Mouse (Mus musculus): ENCODE data around the gene Insc.
A peak's percentile ranks its signal among the peaks of the same experiment; 100 is the strongest.

Gene Insc

DNA sequence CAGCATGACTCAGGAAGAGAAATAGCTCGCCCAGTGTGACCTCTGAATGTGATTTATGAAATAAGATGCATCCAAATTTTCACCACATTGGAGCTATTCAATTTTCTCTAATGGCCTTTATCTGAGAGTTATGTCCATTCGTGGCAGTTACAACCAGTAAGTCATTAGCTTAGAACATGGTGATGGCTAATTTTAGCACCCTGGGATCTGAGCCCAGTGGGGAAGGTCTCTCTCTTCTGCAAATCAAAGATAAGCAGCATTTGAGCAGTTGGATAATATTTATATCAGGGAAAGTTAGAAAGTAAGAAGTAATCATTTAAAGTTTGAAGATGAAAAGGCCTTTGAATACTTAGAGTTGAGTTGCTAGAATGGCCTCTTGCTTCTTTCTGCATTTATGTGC, 19.2 kb downstream of the Insc start:
- DNase-seq (ENCODE audit: low spot score) = peak; percentile 15

DNA sequence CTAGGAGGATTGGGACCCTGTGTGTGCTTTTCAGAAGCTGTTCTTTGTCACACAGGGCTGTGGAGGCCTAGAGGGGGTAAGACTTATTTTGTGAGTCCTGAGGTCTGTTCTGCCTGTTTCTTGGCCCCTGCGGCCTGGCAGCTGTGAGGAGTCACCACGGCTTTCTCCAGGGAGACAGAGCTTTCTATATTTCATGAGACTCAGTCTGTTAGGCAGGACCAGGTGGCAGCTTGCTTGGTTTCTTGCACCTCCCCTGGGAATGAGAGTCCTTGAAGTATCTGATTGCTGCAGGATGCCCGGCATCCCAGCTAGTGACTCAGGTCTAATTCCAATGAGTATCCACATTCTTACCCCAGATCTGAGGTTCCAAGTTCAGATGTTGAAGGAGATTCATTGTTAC, 21.8 kb downstream of the Insc start:
- no peak for DNase-seq (ENCODE audit: low spot score)

DNA sequence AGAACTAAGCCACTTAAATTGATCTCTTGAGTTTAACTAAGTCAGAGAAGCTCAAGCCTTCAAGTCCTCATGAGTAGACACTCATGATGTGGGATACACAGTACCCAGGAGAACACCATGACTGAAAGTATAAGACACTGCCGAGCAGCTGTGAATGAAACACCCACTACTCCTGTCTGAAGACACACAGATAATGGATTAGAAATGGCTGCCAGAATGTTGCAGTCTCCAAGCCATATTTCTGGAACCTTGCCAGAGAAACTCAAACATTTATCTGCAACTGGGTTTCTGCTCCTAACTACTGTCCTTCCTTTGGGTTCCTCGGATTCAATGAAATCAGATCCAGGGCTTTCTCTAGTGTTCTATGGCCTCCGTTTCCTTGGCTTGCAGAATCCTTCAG, 23.0 kb downstream of the Insc start:
- DNase-seq (ENCODE audit: low spot score) = no peak

DNA sequence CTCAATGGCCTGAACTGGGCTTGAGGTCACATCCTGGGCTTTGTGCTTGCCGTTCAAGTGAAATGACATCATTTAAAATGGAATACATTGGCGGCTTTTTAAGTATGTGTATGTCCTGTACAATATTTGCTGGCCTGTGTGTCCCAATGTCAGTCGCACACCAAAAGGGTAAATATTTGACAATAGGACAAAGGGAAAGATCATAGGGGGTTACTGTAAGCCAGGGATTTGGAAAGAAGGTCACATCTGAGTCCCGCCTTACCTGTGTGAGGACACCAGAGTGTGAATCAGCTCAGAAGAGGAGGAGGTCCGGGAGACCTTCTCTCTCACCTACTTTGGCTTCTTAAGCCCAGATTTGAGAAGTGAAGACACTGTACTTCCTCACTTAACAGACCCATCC, 25.0 kb downstream of the Insc start:
- no peak for DNase-seq (ENCODE audit: low spot score)

DNA sequence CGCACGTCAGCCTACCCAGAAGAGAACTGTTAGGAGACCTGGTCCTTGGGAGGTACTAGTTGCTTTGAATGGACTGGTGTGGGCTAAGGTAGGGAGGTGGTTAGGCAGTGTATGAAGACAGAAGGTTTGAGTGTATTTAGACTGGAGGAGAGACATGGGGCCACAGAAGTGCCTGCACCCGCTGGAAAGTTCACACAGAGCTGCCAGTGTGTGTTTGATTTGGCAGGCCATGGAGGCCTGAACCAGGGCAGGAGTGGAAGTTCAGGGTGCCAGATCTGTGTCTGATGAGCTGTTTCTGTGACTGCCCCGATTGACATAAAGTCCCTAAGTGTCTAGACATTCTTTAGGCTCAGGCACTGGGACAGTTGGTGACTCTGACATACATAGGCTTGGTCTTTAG, 25.5 kb downstream of the Insc start:
- no peak for DNase-seq (ENCODE audit: low spot score)

DNA sequence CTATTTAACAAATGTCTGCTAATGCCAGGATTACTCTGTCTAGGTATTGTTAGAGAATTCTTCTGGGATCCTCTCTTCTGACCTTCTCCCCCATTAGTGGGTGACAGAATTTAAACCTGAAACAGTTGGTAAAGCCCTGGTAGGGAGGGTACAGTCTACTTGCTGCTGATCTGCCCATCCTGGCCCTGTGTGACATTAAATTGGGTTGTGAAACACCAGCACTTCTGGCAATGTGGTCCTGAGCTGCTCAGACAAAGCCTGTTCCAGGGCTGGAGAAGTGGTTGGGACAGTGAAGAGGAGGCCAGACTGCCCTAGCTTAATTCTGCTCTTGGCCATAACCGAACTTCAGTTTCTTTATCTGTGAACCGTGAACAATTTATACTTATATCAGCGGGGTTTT, 27.1 kb downstream of the Insc start:
- no peak for DNase-seq (ENCODE audit: low spot score)

DNA sequence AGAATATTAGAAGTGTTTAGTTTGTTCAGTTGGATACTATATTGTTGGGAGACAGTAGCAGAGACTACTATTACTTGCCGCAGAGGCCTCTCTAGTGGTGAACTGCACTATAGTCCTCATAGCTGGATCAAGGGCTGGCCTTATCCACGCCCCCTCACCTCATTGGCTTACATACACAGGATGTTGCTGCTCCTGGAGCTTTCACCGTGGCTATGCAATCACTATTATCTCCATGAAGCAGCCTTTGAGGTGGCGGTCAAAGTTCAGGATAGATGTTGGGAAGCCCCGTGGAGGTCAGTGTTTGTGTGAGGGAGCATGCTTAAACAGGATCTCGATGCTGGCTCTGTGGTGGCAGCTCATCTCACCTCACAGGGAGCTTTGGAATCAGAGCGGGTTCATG, 28.3 kb downstream of the Insc start:
- DNase-seq (ENCODE audit: low spot score) = no peak

DNA sequence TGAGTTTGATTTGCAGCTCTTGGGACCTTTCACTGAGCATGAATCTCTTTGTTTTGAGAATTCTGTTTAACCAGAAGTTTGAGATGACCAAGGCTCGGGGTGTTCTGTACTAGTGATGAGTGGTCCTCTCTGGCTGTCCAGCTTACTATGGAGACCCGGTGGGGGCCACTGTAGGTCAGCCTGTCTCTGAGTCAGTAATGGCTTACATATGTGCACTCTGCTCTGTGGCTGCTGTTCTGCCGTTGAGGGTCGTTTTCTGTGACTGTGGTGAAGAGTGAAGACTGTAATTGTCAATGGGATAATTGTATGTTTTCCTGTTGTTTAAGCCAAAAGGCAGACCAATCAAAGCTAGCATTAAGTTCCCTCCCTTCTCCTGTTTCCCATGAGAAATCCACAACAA, 30.3 kb downstream of the Insc start:
- no peak for DNase-seq (ENCODE audit: low spot score)

DNA sequence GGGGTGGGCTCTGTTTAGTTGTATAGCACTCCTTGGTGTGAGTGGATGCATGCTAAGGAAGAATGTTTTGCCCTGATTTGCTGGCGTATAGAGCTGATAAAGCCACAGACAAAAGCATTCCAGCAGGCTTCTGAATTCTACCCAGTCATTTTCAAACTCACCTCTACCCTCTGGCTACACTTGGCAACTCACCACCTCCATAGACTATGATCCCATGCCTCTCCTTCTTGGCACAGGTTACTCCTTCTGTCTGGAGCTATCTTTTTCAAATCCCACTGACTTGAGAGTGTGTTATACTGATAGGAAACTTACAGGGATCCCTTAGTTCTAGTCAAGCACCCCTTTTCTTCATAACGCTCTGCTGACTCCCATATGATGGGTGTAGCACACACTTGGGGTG, 32.4 kb downstream of the Insc start:
- no peak for DNase-seq (ENCODE audit: low spot score)

DNA sequence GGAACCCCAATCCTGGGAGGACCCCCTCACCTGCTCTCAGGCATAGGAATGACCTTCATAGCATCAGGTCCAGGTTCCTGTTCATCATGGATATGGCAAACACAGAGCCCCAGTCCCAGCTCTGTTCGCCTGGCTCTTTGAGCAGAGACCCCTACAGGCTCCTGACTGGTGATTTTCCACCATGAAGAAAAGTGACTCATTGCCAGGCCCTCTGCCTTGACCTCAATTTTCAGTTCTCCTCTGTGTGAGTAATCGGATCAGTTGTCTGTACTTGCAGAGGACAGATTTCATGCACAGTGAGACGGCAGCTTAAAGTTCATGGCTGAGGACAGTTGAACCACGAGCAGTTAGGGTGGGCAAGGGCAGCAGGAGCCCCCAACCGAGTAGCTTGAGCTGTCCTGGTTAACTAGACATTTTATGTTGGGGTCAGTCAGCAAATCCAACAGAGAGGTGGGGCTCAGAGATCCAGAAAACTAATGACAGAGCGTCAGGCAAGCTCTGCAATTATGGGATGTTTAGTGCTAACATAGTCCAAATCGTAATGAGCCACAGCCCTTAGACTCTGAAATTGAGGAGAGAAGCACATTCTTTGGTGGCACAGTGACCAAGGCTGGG, 34.8 kb downstream of the Insc start:
- DNase-seq (ENCODE audit: low spot score) = peak; percentile 24

DNA sequence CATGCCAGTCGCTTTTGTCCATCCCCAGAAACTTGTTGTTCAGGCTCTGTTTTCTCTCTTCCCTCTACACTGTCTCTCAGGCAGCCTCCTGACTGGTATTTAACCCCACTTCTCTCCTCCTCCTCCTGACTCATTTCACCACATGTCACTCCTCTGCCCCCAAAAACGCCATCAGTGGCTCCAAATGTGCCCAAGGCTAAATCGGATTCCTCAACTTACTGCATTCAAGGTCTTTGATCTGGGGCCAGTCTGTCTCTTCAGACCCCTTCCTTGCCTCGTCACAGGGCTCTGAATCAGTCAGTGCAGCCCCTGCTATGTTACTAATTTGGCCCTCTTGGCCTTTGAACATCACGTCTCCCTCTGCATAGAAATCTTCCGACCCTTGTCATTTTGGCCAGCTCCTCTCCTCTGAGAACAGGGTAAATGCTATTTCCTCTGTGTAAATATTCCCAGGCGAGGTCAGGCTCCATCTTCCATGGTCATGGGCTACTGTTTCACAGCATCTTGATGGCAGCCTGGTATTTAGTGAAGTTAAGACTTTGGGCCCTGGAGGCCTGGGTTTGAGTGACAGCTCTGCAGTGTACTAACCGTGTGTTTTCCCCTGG, 35.7 kb downstream of the Insc start:
- DNase-seq (ENCODE audit: low spot score) = no peak

DNA sequence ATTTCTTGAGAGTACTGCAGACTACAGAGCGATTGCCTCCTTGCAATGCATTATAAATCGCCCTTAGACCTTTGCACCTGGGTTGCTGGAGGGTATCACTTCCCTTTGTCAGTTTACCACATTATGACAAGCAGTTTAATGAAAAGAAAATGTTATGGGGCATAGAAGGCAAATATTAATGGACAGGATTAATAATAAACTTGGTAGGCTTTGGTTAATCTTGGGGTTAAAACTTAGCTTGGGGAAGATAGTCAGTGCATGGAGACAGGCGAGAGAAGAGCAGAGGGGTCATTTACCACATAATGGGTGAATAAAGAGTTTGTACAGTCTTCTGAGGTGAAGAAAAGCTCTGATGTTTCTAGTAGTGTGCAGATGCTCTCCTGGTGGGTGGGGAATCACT, 39.8 kb downstream of the Insc start:
- DNase-seq (ENCODE audit: low spot score) = no peak

DNA sequence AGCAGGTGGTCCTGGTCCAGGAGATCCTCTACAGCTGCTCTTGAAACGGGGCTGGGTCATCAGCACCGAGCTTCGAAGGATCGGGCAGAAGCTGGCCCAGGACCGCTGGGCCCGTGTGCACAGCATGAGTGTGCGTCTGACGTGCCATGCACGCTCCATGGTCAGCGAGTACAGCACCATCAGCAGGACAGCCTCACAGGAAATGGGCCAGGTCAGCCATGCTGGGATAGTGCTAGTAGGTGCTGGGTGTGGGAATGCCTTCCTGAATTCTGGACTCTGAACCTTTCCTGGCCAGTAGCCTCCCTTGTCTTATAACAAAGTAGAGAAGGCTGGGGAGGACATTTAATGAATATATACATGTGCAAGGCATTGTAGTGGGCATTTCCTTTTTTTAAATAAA, 47.6 kb downstream of the Insc start:
- no peak for DNase-seq (ENCODE audit: low spot score)

DNA sequence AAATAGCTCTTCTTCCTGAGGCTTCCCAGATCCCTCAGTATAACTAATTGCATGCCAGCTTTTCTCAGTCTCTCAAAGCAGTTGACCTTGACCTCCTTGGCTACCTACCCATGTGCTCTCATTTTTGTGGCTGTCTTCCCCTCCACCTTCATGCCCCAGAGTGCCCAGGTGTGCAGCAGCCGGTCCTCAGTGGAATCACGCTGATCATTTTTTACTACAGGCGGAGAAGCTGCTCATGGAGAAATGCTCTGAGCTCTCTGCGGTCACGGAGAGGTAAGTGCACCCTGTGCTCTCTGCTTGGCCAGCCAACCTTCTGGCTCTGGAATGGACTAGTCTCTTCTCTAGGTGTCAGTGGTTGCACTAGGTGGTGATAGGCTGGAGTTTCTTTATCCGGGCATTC, 48.5 kb downstream of the Insc start:
- DNase-seq (ENCODE audit: low spot score) = no peak

DNA sequence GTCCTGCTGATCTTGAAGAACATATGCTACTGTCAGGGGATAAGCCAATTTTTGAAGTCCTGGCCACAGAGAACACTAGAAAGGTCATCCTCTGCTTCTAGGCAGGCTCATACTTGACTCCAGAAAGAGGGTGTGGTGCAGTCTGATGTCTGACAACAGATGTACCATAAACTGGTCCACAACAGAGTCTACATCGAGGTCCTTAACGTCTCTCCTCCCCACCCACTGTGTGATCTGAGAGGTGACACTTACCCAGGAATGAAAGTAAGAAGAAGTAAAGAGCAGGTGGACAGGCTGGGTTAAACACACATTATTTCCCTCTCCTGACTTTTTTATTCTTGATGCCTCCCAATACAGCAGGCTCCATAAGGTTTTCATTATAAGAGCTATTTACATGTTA, 50.9 kb downstream of the Insc start:
- no peak for DNase-seq (ENCODE audit: low spot score)

DNA sequence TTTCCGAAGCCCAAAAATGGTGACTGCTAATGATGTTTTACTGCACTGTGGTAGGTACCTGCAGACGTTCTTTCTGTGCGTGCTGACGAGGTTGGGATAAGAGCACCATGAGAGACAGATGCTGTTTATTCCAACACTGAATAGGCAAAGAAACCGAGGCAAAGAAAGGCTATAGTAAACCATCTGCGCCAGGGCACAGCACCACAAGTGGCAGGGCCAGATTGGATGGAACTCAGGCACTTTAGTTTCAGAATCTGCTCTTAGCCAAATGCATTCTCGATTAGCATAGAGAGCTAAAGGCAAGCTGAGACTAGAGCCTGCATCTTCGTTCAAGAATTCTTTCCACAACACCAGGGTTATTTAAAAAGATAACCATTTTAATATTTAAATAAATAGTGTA, 59.1 kb downstream of the Insc start:
- DNase-seq (ENCODE audit: low spot score) = no peak

DNA sequence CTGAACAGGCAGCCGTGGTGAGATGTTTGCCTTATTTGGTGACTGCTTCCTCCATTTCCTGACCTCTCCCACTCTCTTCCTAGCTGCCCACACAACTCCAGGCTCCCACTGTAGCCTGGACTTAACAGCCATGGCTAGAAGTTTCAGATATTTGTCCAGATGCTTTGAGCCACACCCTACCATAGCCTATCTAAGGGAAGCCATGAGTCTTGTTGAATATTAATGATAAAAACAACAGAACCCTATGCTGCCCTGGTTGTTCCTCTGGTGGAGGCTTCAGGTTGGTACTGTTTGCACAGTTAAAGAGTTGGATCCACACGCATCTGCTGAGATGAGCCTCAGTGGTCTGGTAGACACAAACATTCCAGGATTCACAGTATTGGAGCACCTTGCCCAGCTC, 61.8 kb downstream of the Insc start:
- no peak for DNase-seq (ENCODE audit: low spot score)

DNA sequence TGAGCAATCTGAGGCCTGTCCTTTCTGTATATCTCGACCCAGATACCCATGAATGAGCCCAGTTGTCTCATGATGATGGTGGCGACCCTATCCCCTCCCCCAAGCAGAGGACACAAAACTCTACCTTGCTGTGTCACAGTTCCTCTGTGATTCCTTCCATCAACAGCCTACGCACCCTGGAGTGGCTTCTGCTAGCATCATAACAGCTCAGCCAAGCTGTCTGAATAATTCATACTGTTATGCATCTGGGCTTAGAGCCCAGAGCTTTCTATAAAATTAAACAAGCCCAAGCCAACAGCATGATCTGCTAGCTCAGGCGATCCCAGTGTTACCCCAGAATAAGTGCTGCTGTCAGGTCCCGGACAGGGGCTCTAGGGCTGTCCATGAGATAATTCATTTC, 63.8 kb downstream of the Insc start:
- DNase-seq (ENCODE audit: low spot score) = no peak

DNA sequence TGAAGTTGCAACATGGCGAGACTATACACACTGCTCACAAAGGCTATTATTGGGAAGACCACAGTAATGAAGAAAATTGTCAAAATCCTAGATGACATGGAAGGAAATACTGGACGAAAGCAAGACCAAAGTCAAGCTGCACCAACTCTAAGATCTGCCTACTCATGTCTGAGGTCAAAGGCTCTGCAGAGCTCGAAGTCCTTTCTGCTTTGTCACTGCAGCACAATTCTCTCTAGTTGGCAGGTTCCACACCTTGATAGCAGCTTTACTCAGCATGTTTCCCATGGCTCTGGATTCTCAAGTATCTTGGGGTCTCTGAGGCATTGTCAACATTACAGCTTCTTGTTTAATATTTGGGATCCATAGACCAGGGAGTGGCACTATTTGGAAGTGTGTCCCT, 64.8 kb downstream of the Insc start:
- DNase-seq (ENCODE audit: low spot score) = no peak

DNA sequence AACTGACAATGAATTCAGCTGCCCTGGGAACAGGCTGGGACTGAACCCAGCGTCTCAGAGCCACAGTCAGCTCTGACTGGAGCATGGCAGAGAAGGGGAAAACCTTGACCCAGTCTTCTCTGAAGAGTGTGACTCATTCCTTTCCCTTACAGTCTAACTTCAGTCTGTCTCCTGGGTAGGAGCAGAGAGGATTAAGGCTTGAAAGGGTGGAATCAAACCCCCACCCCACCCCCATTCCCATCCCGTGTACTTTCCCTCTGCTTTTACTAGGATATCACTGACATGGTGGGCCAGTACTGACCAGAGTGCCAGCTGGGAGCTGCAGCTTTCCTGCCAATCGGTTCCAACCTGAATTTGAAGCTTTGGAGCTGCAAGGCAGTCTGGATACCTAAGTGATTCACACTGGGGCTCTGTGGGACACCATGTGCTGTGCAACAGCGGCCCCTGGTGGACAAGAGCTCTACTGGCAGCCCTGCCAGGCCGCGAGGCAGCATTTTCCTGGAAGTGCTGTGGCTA, 73.9 kb downstream of the Insc start:
- peak; percentile 55 for DNase-seq (ENCODE audit: low spot score)

DNA sequence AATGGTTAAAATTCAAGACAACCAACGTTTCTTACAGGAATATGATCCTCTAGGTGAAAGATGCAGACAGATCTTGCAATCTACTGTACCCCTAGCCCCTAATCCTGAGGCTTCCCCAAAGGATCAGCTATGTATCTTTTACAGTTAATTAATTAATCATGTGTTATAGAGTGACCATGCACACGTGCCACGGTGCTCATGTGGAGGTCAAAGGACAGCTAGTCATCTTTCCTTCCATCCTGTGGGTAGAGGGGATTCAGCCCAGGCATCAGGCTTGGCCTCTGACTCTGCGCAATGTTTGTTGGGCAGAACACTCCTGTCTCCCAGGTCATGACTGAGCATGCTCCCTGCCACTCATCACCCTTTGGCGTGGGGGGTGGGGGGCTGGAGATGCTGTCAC, 74.4 kb downstream of the Insc start:
- no peak for DNase-seq (ENCODE audit: low spot score)

DNA sequence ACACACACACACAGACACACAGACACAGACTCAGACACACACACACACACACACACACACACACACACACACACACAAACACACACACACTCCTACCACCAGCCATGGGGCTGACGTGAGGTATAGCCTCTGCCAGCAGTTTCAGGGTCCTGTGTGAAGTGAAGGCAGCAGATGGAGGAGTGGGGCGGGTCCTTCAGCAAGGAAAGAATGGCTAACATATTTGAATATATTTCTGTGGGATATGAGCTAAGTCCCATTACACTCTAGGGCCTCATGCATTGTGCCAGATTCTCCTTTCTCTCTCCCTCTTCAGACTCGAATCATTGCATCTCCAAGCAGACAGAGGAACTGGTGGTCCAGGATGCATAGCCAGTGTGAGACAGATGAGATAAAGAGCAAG, 74.9 kb downstream of the Insc start:
- no peak for DNase-seq (ENCODE audit: low spot score)

DNA sequence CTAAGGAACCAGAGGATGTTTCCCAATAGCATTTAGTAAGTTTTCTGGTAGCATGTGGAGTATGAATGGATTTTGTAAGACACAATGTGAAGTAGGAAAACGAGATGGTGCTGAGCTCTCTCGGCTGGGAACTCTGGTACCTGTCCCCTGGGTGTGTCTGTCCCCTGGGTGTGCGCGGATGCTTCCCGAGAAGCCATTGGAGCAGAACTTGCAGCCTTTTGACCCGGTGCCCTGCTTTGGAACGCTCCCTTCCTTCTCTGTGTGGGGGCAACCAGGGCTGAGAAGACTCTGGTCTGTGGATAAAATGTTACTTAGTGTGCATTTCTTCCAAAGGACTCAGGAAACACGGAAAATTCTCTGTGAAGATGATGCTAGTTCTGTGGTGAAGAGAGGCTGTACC, 75.3 kb downstream of the Insc start:
- no peak for DNase-seq (ENCODE audit: low spot score)

DNA sequence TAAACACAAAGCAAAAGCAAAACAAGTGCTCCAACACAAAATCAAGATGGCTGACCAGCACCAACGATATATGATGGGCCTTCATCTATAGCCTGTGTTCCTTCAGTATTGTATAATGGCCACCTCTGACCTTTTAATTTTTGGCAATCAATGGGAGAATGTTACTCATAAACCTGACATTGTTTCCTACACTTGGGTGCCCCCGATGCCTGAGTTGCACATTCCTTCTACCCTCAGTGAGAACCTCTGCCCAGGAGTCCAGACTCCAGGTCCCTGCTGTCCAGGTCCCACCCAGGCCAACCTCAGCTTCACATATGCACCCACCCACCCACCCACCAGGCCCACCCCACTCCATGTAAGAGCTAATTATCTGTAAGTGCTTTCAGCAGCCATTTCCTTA, 79.2 kb downstream of the Insc start:
- no peak for DNase-seq (ENCODE audit: low spot score)

All from ovary, adult 18-20 months (tissue).